Mouse (Mus musculus): ENCODE measurements around the gene Wdfy3. TPM values are rescaled to one million over a fixed set of nuclear protein-coding genes. Genes with fewer than 3 reads are reported as not detected.

Wdfy3 gene
- polyA plus RNA-seq (2017; shearing (Covaris generic)): 0.78 TPM

DNA sequence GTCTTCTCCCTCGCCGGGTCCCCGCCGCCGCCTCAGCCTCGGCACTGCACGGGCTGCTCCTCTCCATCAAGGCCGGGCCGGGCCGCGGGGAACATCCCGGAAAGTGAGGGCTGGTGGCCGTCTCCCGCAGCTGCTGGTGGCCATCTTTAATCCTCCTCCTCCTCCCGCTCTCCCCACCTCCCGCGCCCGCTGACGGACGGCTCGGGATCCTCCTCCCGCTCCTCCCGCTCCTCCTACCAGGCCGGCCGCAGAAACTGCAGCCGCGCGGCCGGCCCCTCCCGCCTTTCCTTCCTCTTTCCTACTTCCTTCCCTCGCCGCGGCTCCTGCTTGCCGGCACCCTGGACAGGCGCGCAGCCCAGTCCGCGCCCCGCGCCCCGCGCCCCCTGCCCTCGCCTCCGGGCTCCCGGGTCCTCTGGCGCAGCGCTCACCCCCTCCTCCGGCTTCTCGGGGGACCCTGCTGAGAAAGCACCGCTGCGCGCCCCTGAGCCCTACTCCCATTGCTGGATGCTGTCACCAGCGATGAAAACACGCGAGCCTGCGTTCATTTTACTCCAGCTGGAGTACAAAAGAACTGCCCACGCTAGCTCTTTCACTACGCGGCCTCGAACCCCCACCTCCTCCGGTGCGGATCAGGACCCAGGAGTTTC lies at the start of gene Wdfy3:
Wdfy3 (minus strand) TSS at position 155 of the 647 bp plus-strand sequence.

